9 mouse cellular contexts compared by ENCODE assay signal in the genomic region with DNA sequence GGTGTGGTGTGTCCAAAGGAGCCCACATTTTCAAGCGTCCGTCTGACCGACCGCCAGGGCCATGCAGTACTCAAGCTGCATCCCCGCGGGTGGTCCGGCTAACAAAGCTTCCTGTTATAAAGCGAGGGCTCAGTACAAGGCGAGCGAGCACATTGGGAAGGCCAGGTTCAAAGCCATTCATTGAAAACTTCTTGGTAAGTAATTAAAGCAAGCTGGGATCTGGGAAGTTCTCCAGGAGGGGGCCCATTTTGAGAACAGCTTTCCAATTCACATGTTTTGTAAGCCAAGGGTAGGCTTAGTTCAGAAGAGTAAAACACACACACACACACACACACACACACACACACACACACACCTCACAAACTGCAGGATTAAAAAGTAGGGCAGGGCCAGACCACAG. TPM values are rescaled to one million over a fixed set of nuclear protein-coding genes. Genes with fewer than 3 reads are reported as not detected.
A peak's percentile ranks its signal among the peaks of the same experiment; 100 is the strongest.
DNase-seq lines count a peak whose midpoint lies in the region; ATAC-seq and TF ChIP-seq lines count a peak whose summit lies in the region.
"Had no signal": no experiment of that assay in that cellular context is flagged by ENCODE, and none has a peak within 500 bp of the region (broad histone marks: within the 10 kb centered on the region; RNA-seq: fewer than 3 reads in every experiment).

No protein-coding gene starts in this region.

- H3K4me2 ChIP-seq in midbrain, embryonic 13.5 days (replicated peaks), result no peak overlapping the region

- H3K27me3 ChIP-seq in forebrain, embryonic 10.5 days (ENCODE audit: poor library complexity, severe bottlenecking), result peaks cover 86% of the 10 kb centered on the region
- H3K27me3 ChIP-seq in midbrain, embryonic 13.5 days, result 0 out of 2 replicates have a peak, but pooled peaks cover 9% of the 10 kb centered on the region

- H3K27ac ChIP-seq in forebrain, embryonic 10.5 days, result no peak overlapping the region
- no peak overlapping the region for H3K27ac ChIP-seq in layer of hippocampus, adult 2 months
- no peak overlapping the region for H3K27ac ChIP-seq in midbrain, embryonic 13.5 days
- H3K27ac ChIP-seq: left cerebral cortex, adult 2 months had no signal

- no peak overlapping the region for H3K9ac ChIP-seq in midbrain, embryonic 13.5 days (replicated peaks)

- no peaks in the 10 kb centered on the region for H3K9me3 ChIP-seq in forebrain, embryonic 10.5 days
- no peaks in the 10 kb centered on the region for H3K9me3 ChIP-seq in midbrain, embryonic 13.5 days

- H3K36me3 ChIP-seq in forebrain, embryonic 10.5 days (replicated peaks), result no peaks in the 10 kb centered on the region
- H3K36me3 ChIP-seq in midbrain, embryonic 13.5 days, result no peaks in the 10 kb centered on the region

- H3K4me1 ChIP-seq in forebrain, embryonic 10.5 days, result peaks cover 17% of the 10 kb centered on the region
- no peaks in the 10 kb centered on the region for H3K4me1 ChIP-seq in midbrain, embryonic 13.5 days (replicated peaks)

- WGBS in forebrain, embryonic 10.5 days, result 13% methylated on average over 10 of the region's 10 CpGs
- 13% methylated on average over 10 of the region's 10 CpGs for WGBS in midbrain, embryonic 13.5 days

- DNase-seq in brain, adult 2 months (ENCODE audit: low read depth, low spot score), result peak; percentile 8
- DNase-seq in forebrain, embryonic 10.5 days (ENCODE audit: extremely low spot score, low spot score), result peak; percentile 81
- peak; percentile 19 to 34 for DNase-seq in layer of hippocampus, adult 2 months (ENCODE audit: low spot score in 2 of 2)
- DNase-seq in urinary bladder, adult 18-20 months (ENCODE audit: low spot score in 2 of 2), result no peak
- no peak for DNase-seq in heart, adult 11 months
- DNase-seq in T-cell, adult 2 months (ENCODE audit: low spot score), result no peak

- peak; percentile 88 for ATAC-seq in midbrain, embryonic 13.5 days
- no peak for ATAC-seq in cerebellum, adult (ENCODE audit: insufficient number of reproducible peaks, low FRiP score, low TSS enrichment)

- H3K4me3 ChIP-seq in forebrain, embryonic 10.5 days, result no peak overlapping the region
- H3K4me3 ChIP-seq in layer of hippocampus, adult 2 months, result no peak overlapping the region
- no peak overlapping the region for H3K4me3 ChIP-seq in midbrain, embryonic 13.5 days (replicated peaks)
- H3K4me3 ChIP-seq: left cerebral cortex, adult 2 months had no signal

- peak; percentile 20; the same call in 1 of the 2 replicates for TF ChIP-seq CTCF in layer of hippocampus, adult 2 months (conservative IDR thresholded peaks at IDR 0.05)

RNA-seq across cellular contexts. Expression of a gene that starts 57.3 kb away (rescaled TPM):
- 38.2 and 40.2 TPM in 2 replicates for polyA plus RNA-seq in forebrain, embryonic 10.5 days (2016; fragmentation: Nextera tagmentation; extraction: Ambion mirVana)
- 1 to 10 TPM; 8.8 to 9.5 TPM for total RNA-seq in layer of hippocampus, adult 2 months (2021)
- polyA plus RNA-seq in midbrain, embryonic 13.5 days (2015; fragmentation: Nextera tagmentation; extraction: Ambion mirVana), result 23.0 and 25.0 TPM in 2 replicates

Comparison
In these comparisons a context has a peak if more than half of its experiments do, and no peak if none do; other contexts are left out.
1. DNase-seq: peak in brain, adult 2 months (single experiment), forebrain, embryonic 10.5 days (single experiment) and layer of hippocampus, adult 2 months (2 of 2); none in urinary bladder, adult 18-20 months (0 of 2), heart, adult 11 months (single experiment) and T-cell, adult 2 months (single experiment).